Mouse (Mus musculus): ENCODE results near the gene Lrrc75b. TPM values are rescaled to one million over a fixed set of nuclear protein-coding genes. Genes with fewer than 3 reads are reported as not detected.
"Not testable (repeated sequence)": the region's sequence is repeated elsewhere in the genome, so short reads cannot be mapped to it uniquely, and the experiment has no call there.

Lrrc75b gene
- polyA plus RNA-seq, 1 experiment from 2014 or later = 34.5 TPM

DNA sequence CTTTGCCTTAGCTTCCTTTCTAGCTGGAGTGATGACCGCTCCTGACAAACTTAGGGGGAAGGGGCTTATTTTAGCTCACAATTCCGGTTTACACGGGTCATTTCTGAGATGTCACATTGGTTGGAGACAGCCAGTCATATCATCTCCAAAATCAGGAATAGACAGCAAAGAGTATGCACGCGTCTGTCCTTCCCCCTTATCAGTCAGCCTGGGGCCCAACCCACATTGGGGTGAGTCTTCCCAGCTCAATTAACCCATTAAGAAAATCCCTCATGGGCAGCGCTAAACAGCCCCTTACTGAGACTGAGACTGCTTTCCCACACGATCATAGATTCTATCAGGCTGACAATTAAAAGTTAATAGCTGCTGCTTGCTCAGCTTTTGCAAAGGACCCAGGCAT lies 45.8 kb downstream of the Lrrc75b start:
- Histone ChIP-seq H3K9ac (no peak overlapping the region), H3K9me3 (ENCODE audit: control insufficient read depth, low read length) (no peaks in the 10 kb centered on the region), H3K4me2 (replicated peaks) (no peak overlapping the region), H3K27ac (no peak overlapping the region), H3K4me3 (replicated peaks; ENCODE audit: low read length) (no peak overlapping the region), H3K27me3 (ENCODE audit: control insufficient read depth, insufficient read depth, low read length) (no peaks in the 10 kb centered on the region), H3K36me3 (replicated peaks; ENCODE audit: control insufficient read depth, insufficient read depth) (peaks cover 30% of the 10 kb centered on the region), H3K4me1 (replicated peaks; ENCODE audit: control insufficient read depth, insufficient read depth, low read length) (peaks cover 22% of the 10 kb centered on the region)
- DNase-seq (ENCODE audit: low spot score) (no peak), ATAC-seq (ENCODE audit: low FRiP score) (no peak)
- WGBS = 85% methylated on average over 7 of the region's 7 CpGs

DNA sequence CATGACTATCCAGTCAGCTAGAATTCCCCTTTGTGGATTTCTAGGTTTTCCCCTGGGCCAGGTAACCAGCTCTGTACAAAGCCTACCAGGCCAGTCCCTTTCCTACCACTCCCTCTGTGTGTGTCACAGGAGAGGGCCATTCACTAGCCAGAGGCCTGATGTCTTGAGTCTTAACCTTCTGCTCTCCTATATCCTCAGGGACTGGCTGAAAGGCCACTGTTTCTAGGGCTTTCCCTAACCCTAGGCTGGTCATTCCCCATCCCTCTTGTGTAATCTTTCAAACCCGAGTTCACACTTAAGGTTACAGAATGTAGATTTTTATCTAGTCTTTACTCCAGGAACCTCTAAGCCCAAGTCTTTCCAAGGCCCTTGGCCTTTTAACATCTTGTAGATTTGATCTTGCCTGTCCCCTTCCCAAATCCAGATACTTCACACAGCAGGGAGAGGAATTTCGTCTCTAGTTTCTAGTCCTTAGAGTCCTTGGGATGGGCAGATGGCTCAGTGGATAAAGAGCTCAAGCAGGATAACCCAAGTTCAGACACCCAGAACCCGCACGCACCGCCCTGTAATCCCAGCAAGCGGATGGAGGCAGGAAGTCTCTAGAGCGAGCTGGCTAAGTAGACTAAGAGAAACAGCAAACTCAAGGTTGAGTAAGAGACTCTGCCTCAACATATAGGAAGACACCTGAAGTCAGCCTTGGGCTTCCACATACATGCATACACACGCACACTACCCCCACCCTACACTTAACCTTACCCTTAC lies 46.6 kb downstream of the Lrrc75b start:
- peaks cover 36% of the 10 kb centered on the region for H3K36me3 ChIP-seq (replicated peaks; ENCODE audit: control insufficient read depth, insufficient read depth)
- H3K4me2 ChIP-seq (replicated peaks) = no peak overlapping the region
- DNase-seq (ENCODE audit: low spot score) = no peak
- H3K27ac ChIP-seq = no peak overlapping the region
- H3K9me3 ChIP-seq (ENCODE audit: control insufficient read depth, low read length) = no peaks in the 10 kb centered on the region
- no peak overlapping the region for H3K9ac ChIP-seq
- 97% methylated on average over 8 of the region's 8 CpGs for WGBS
- H3K27me3 ChIP-seq (ENCODE audit: control insufficient read depth, insufficient read depth, low read length) = no peaks in the 10 kb centered on the region
- ATAC-seq (ENCODE audit: low FRiP score) = no peak
- peaks cover 14% of the 10 kb centered on the region for H3K4me1 ChIP-seq (replicated peaks; ENCODE audit: control insufficient read depth, insufficient read depth, low read length)
- H3K4me3 ChIP-seq (replicated peaks; ENCODE audit: low read length) = no peak overlapping the region

DNA sequence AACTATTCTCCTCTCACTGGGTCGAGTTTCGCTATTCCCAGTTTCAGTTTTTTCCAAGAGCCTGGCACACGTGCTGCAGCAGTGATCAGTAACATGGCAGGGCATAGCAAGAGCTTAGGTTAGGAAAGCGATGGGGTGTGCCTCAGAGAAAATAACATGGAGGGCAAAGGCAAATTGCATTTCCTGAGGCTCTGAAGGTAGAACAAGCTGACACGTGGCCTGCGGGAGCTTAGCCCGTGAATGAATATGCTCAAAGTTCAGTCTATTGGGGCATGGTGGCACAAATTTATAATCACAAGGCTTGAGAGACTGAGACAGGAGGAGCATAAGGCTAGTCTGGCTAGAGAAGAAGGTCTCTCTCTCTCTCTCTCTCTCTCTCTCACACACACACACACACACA lies 47.3 kb downstream of the Lrrc75b start:
- DNase-seq (ENCODE audit: low spot score) (no peak), ATAC-seq (ENCODE audit: low FRiP score) (no peak)
- H3K27me3 ChIP-seq (ENCODE audit: control insufficient read depth, insufficient read depth, low read length) = no peaks in the 10 kb centered on the region
- 90% methylated on average over 7 of the region's 7 CpGs for WGBS
- H3K4me1 ChIP-seq (replicated peaks; ENCODE audit: control insufficient read depth, insufficient read depth, low read length) = peaks cover 11% of the 10 kb centered on the region
- H3K27ac ChIP-seq = no peak overlapping the region
- H3K9ac ChIP-seq = no peak overlapping the region
- peaks cover 43% of the 10 kb centered on the region for H3K36me3 ChIP-seq (replicated peaks; ENCODE audit: control insufficient read depth, insufficient read depth)
- no peak overlapping the region for H3K4me2 ChIP-seq (replicated peaks)
- no peak overlapping the region for H3K4me3 ChIP-seq (replicated peaks; ENCODE audit: low read length)
- H3K9me3 ChIP-seq (ENCODE audit: control insufficient read depth, low read length) = no peaks in the 10 kb centered on the region

DNA sequence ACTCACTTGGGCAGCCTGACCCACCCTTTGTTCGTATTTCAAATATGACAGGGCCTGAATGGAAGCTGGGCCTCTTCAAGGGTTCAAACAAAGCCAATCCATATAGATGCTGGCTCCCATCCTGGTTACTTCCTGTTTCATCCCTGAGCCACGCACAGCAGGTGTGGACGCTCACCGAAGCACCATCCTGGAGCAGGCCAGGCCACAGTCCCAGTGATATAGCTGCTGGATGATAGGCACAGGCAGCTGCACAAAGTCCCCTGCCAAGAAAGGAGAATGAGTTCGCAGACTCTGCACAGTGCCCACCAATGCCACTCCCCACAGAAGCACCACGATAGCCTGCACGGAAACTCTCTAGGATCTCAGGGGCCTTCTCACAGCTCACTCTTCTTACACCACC lies 48.2 kb downstream of the Lrrc75b start:
- DNase-seq (ENCODE audit: low spot score) (no peak), ATAC-seq (ENCODE audit: low FRiP score) (no peak)
- Histone ChIP-seq H3K9me3 (ENCODE audit: control insufficient read depth, low read length) (no peaks in the 10 kb centered on the region), H3K4me3 (replicated peaks; ENCODE audit: low read length) (no peak overlapping the region), H3K4me2 (replicated peaks) (no peak overlapping the region), H3K9ac (no peak overlapping the region), H3K27ac (no peak overlapping the region), H3K4me1 (replicated peaks; ENCODE audit: control insufficient read depth, insufficient read depth, low read length) (peaks cover 11% of the 10 kb centered on the region), H3K36me3 (replicated peaks; ENCODE audit: control insufficient read depth, insufficient read depth) (peaks cover 52% of the 10 kb centered on the region), H3K27me3 (ENCODE audit: control insufficient read depth, insufficient read depth, low read length) (no peaks in the 10 kb centered on the region)
- WGBS = 97% methylated on average over 7 of the region's 7 CpGs

DNA sequence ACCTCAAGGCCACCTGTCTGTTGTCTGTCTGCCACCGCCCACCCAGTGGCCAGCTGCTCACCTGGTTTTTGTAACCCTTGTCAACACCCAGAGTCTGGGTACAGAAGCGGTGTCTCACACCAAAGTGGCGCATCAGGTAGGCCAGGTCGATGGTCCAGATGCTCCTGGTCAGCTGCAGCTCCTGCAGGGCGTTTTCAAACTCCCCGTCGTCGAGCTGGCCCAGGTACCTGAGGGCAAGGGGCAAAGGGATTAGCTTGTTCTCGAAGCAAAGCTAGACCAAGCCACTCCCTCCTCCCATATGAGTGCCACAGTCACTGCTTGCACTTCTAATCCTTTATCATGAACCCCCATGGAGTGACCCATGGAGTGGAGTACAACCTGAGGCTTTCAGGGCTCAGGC lies 49.1 kb downstream of the Lrrc75b start:
- 92% methylated on average over 9 of the region's 9 CpGs for WGBS
- H3K27ac ChIP-seq = no peak overlapping the region

DNA sequence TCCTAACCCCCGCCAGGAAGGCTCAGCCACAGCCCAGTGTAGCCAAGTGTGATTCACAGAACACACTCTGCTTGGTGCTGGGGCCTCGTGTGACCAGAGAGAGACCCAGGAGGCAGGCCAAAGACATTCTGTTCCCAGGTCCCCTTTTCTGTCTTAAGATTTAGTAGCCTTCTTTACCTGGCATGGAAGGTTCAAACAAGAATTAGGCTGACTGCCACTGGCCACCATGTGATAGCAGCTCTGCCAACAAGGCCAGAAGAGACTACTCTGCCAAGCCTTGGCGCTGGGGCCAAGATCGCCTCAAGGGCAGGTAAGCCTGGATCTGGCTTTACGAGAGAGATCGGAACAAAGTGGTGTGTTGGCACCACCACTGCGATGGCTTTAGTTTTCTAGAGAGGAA lies 49.7 kb downstream of the Lrrc75b start:
- no peaks in the 10 kb centered on the region for H3K4me1 ChIP-seq (replicated peaks; ENCODE audit: control insufficient read depth, insufficient read depth, low read length)
- peaks cover 58% of the 10 kb centered on the region for H3K36me3 ChIP-seq (replicated peaks; ENCODE audit: control insufficient read depth, insufficient read depth)
- H3K27ac ChIP-seq = no peak overlapping the region
- ATAC-seq (ENCODE audit: low FRiP score) = no peak
- WGBS = 95% methylated on average over 7 of the region's 7 CpGs
- H3K27me3 ChIP-seq (ENCODE audit: control insufficient read depth, insufficient read depth, low read length) = no peaks in the 10 kb centered on the region
- no peak overlapping the region for H3K9ac ChIP-seq
- no peak overlapping the region for H3K4me2 ChIP-seq (replicated peaks)
- no peaks in the 10 kb centered on the region for H3K9me3 ChIP-seq (ENCODE audit: control insufficient read depth, low read length)
- no peak overlapping the region for H3K4me3 ChIP-seq (replicated peaks; ENCODE audit: low read length)
- DNase-seq (ENCODE audit: low spot score) = no peak

More for the DNA sequence above, 49.1 kb downstream of the Lrrc75b start:
- no peak overlapping the region for H3K4me3 ChIP-seq (replicated peaks; ENCODE audit: low read length)
- H3K4me2 ChIP-seq (replicated peaks) = no peak overlapping the region
- no peak overlapping the region for H3K9ac ChIP-seq
- peaks cover 58% of the 10 kb centered on the region for H3K36me3 ChIP-seq (replicated peaks; ENCODE audit: control insufficient read depth, insufficient read depth)
- no peaks in the 10 kb centered on the region for H3K27me3 ChIP-seq (ENCODE audit: control insufficient read depth, insufficient read depth, low read length)
- DNase-seq (ENCODE audit: low spot score) = no peak
- no peaks in the 10 kb centered on the region for H3K9me3 ChIP-seq (ENCODE audit: control insufficient read depth, low read length)
- peaks cover 5% of the 10 kb centered on the region for H3K4me1 ChIP-seq (replicated peaks; ENCODE audit: control insufficient read depth, insufficient read depth, low read length)
- no peak for ATAC-seq (ENCODE audit: low FRiP score)

DNA sequence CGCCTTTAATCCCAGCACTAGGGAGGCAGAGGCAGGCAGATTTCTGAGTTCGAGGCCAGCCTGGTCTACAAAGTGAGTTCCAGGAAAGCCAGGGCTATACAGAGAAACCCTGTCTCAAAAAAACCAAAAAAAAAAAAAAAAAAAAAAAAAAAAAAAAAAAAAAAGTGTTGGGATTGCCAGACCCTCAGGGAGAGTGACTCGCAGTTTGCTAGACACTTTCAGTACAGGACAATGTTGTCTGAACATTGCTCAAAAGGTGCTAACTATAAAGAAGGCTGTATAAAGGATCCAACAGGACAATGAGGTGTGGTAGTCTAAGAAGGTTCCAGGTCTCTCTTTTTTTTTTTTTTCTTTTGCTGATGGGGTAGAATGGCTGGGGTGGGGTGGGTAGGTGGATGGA lies 54.2 kb downstream of the Lrrc75b start:
- peaks cover 46% of the 10 kb centered on the region for H3K36me3 ChIP-seq (replicated peaks; ENCODE audit: control insufficient read depth, insufficient read depth)
- not testable (repeated sequence) for DNase-seq (ENCODE audit: low spot score); H3K27ac ChIP-seq; ATAC-seq (ENCODE audit: low FRiP score); H3K27me3 ChIP-seq (ENCODE audit: control insufficient read depth, insufficient read depth, low read length); H3K4me1 ChIP-seq (replicated peaks; ENCODE audit: control insufficient read depth, insufficient read depth, low read length); H3K9ac ChIP-seq; H3K4me2 ChIP-seq (replicated peaks); H3K4me3 ChIP-seq (replicated peaks; ENCODE audit: low read length); H3K9me3 ChIP-seq (ENCODE audit: control insufficient read depth, low read length)
- 93% methylated on average over 3 of the region's 3 CpGs for WGBS

DNA sequence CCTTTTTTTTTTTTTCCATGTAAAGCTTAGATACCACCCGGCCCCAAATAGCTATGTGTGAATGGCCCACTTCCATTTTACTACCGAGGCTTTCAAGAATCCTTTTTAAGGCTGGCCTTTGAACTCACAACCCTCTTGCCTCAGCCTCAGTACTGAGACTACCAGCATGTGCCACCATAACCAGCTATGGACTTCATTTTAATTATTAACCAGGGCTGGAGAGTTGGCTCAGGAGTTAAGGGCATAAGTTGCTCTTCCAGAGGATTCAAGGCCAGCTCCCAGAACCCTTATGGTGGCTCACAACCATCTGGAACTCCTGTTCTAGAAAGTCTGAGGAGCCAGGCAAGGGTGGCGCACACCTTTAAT lies 55.0 kb downstream of the Lrrc75b start:
- DNase-seq (ENCODE audit: low spot score) (no peak), ATAC-seq (ENCODE audit: low FRiP score) (no peak)
- Histone ChIP-seq H3K4me1 (replicated peaks; ENCODE audit: control insufficient read depth, insufficient read depth, low read length) (no peaks in the 10 kb centered on the region), H3K27ac (no peak overlapping the region), H3K4me2 (replicated peaks) (no peak overlapping the region), H3K9me3 (ENCODE audit: control insufficient read depth, low read length) (no peaks in the 10 kb centered on the region), H3K36me3 (replicated peaks; ENCODE audit: control insufficient read depth, insufficient read depth) (peaks cover 38% of the 10 kb centered on the region), H3K4me3 (replicated peaks; ENCODE audit: low read length) (no peak overlapping the region), H3K27me3 (ENCODE audit: control insufficient read depth, insufficient read depth, low read length) (no peaks in the 10 kb centered on the region), H3K9ac (no peak overlapping the region)
- 85% methylated on average over 3 of the region's 3 CpGs for WGBS

DNA sequence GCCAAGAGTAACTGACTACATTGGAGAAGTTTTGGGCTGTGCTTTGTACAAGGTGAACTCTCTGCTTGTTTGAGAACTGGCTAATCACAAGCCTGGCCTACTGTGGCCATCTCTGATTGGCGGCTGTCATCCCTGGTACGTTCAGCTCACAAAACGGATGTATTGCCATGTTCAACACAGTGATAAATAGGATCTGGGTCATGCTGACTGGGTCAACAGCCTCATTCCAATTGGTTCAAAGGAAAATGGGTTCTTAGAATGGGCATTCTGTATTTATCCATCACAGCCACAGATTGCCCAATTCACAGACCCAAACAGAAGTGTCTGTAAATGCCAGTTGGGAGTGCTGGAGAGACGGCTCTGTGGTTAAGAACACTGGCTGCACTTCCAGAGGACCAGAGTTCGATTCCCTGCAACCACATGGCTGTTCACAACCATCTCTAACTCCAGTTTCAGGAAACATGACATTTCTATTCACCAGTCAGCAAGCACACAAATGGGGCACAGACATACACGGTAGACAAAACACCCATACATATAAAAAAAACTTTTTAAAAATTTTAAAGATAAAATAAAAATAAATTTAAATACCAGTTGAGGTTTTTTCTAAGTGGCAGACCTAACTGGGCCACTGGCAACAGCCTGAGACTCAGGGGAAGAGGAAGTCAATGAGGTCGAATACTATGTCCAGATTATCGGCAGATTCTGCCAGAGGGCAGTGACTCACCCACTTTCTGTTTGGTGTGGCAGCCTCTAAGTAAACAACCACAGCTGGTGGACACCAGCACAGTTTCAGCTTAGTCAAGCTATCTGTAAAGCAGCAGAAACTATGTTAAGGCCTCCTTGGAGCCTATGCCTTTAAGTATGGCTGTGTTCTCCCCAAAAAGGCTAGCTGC lies 55.6 kb downstream of the Lrrc75b start:
- Histone ChIP-seq H3K9ac (no peak overlapping the region), H3K36me3 (replicated peaks; ENCODE audit: control insufficient read depth, insufficient read depth) (peaks cover 31% of the 10 kb centered on the region), H3K4me1 (replicated peaks; ENCODE audit: control insufficient read depth, insufficient read depth, low read length) (no peaks in the 10 kb centered on the region), H3K4me2 (replicated peaks) (no peak overlapping the region), H3K4me3 (replicated peaks; ENCODE audit: low read length) (no peak overlapping the region), H3K27ac (no peak overlapping the region), H3K27me3 (ENCODE audit: control insufficient read depth, insufficient read depth, low read length) (no peaks in the 10 kb centered on the region), H3K9me3 (ENCODE audit: control insufficient read depth, low read length) (no peaks in the 10 kb centered on the region)
- no peak for ATAC-seq (ENCODE audit: low FRiP score)
- 88% methylated on average over 8 of the region's 8 CpGs for WGBS
- DNase-seq (ENCODE audit: low spot score) = no peak

All from hindbrain, embryonic 14.5 days (tissue).